Mouse (Mus musculus) thymus, adult 2 months (tissue): ENCODE measurements around the gene Trank1.
A peak's percentile ranks its signal among the peaks of the same experiment; 100 is the strongest.

Experiments
- CTCF ChIP-seq: fragments of 200-500 bp; IDR thresholded peaks from 2 replicates; pipeline ENCODE4 v1.5.1; 2012; ENCODE audit warnings: mild to moderate bottlenecking, control low read depth, low read length, moderate library complexity, borderline replicate concordance; ENCODE audit not compliant: control insufficient read depth, poor library complexity, insufficient read depth; ENCODE audit errors: extremely low read depth
- POLR2A ChIP-seq: fragments of 200-500 bp; IDR thresholded peaks from 2 replicates; pipeline ENCODE4 v1.6.1; 2012; ENCODE audit warnings: mild to moderate bottlenecking, low read length, control low read depth, moderate library complexity; ENCODE audit not compliant: control insufficient read depth, poor library complexity, insufficient read depth; ENCODE audit errors: extremely low read depth

GRCm38 (mm10) chr9:111314219-111314618 lies 2.7 kb downstream of the Trank1 start:
- TF ChIP-seq POLR2A: no peak
- peak; percentile 22; the same call in 1 of the 2 replicates for TF ChIP-seq CTCF
